Mouse (Mus musculus): ENCODE measurements around the gene Itpr2.

GRCm38 (mm10) chr6:146174644-146175250, 327.3 kb downstream of the Itpr2 start:
- no peak for TF ChIP-seq POLR2A (IDR thresholded peaks at IDR 0.05; ENCODE audit: low read depth, low read length)
- no peak for TF ChIP-seq CTCF (IDR thresholded peaks at IDR 0.05; ENCODE audit: extremely low read depth, insufficient read depth, insufficient read length, insufficient replicate concordance)
